Mouse (Mus musculus): ENCODE measurements at regions not wholly inside any gene's neighbourhood (a gene's known extent, or its start where the extent isn't known, plus 50 kb on each side); places are given as distances from the start of the nearest gene placed in this dataset.

DNA sequence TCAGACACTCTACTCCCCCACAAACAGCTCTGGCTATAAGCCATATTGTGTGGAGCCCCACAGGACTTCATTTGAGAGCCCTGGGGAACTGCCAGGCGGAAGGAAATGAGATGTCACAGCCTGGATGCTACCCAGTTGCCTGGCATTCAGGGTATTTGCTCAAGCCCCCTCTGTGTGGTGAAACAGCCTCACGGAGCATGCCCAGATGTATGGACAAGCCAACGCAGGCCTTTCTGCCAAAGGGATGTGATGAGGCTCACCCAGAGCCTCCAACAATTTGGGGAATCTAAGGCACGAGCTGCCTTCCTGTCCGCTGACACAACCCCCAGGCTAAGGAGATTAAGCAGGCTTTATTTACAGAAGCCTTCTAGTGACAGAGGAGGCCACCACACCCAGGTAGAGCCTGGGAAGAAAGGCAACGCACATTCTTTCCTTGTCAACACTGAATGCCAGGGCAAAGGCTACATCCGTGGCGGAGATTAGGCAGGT, 70.9 kb upstream of the Parp11 start:
- H3K4me3 ChIP-seq (replicated peaks), result no peak overlapping the region
- H3K9ac ChIP-seq (replicated peaks), result no peak overlapping the region
- no peaks in the 10 kb centered on the region for H3K9me3 ChIP-seq
- H3K4me2 ChIP-seq (replicated peaks), result no peak overlapping the region
- peaks cover 17% of the 10 kb centered on the region for H3K4me1 ChIP-seq (replicated peaks)
- no peak overlapping the region for H3K27ac ChIP-seq
- peaks cover 11% of the 10 kb centered on the region for H3K27me3 ChIP-seq
- no peaks in the 10 kb centered on the region for H3K36me3 ChIP-seq
- no peak for ATAC-seq
- WGBS, result 37% methylated on average over 8 of the region's 8 CpGs

DNA sequence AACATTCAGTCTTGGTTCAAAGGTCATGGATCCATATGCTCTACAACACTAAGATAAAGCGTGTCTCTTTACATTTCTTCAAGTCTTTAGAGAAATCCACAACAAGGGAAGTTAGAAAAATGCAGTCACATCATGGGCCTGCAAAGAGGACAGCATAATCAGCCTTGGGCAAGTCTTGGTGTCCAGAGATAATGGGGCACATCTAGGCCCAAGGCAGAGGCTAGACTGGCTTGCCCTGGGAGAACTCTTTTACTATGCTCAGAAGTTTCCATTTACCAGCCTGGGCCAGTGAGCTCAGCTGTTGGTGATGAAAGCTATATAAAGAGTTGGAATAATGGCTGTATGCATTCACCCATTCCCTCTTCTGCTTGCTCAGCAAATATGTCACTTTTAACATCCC, 67.9 kb upstream of the Parp11 start:
- no peak for ATAC-seq
- WGBS, result 98% methylated on average over 1 of the region's 1 CpGs

GRCm38 (mm10) chr6:127379511-127379910, 67.1 kb upstream of the Parp11 start:
- no peak overlapping the region for H3K9ac ChIP-seq (replicated peaks)
- peaks cover 17% of the 10 kb centered on the region for H3K4me1 ChIP-seq (replicated peaks)
- no peak overlapping the region for H3K4me2 ChIP-seq (replicated peaks)
- H3K9me3 ChIP-seq, result no peaks in the 10 kb centered on the region
- WGBS, result 9% methylated on average over 4 of the region's 4 CpGs
- no peak overlapping the region for H3K27ac ChIP-seq
- no peak for ATAC-seq
- H3K4me3 ChIP-seq (replicated peaks), result no peak overlapping the region
- peaks cover 11% of the 10 kb centered on the region for H3K27me3 ChIP-seq
- no peaks in the 10 kb centered on the region for H3K36me3 ChIP-seq

More for the DNA sequence above, 67.9 kb upstream of the Parp11 start:
- Histone ChIP-seq H3K27ac (no peak overlapping the region), H3K27me3 (peaks cover 11% of the 10 kb centered on the region), H3K9ac (replicated peaks) (no peak overlapping the region), H3K9me3 (no peaks in the 10 kb centered on the region), H3K4me2 (replicated peaks) (no peak overlapping the region), H3K4me1 (replicated peaks) (peaks cover 17% of the 10 kb centered on the region), H3K4me3 (replicated peaks) (no peak overlapping the region), H3K36me3 (no peaks in the 10 kb centered on the region)

- H3K27me3 ChIP-seq, result peaks cover 4% of the 10 kb centered on the region
- no peak overlapping the region for H3K9ac ChIP-seq (replicated peaks)
- WGBS, result 92% methylated on average over 2 of the region's 2 CpGs
- H3K4me2 ChIP-seq (replicated peaks), result no peak overlapping the region
- H3K4me1 ChIP-seq (replicated peaks), result no peaks in the 10 kb centered on the region
- no peaks in the 10 kb centered on the region for H3K36me3 ChIP-seq
- no peak overlapping the region for H3K27ac ChIP-seq
- no peak overlapping the region for H3K4me3 ChIP-seq (replicated peaks)
- no peaks in the 10 kb centered on the region for H3K9me3 ChIP-seq
- no peak for ATAC-seq
Measured at GRCm38 (mm10) chr6:127381148-127381888, 65.3 kb upstream of the Parp11 start.

GRCm38 (mm10) chr6:127391258-127392011, 55.2 kb upstream of the Parp11 start:
- Histone ChIP-seq H3K4me1 (replicated peaks) (peaks cover 23% of the 10 kb centered on the region), H3K4me2 (replicated peaks) (no peak overlapping the region), H3K9ac (replicated peaks) (no peak overlapping the region), H3K36me3 (no peaks in the 10 kb centered on the region), H3K27me3 (no peaks in the 10 kb centered on the region), H3K27ac (no peak overlapping the region), H3K4me3 (replicated peaks) (no peak overlapping the region), H3K9me3 (no peaks in the 10 kb centered on the region)
- 95% methylated on average over 15 of the region's 15 CpGs for WGBS
- no peak for ATAC-seq

GRCm38 (mm10) chr6:127392012-127392798, 54.4 kb upstream of the Parp11 start:
- ATAC-seq, result no peak
- no peak overlapping the region for H3K4me2 ChIP-seq (replicated peaks)
- 88% methylated on average over 12 of the region's 12 CpGs for WGBS
- no peaks in the 10 kb centered on the region for H3K36me3 ChIP-seq
- no peaks in the 10 kb centered on the region for H3K27me3 ChIP-seq
- H3K4me3 ChIP-seq (replicated peaks), result no peak overlapping the region
- H3K9ac ChIP-seq (replicated peaks), result no peak overlapping the region
- H3K9me3 ChIP-seq, result no peaks in the 10 kb centered on the region
- peaks cover 23% of the 10 kb centered on the region for H3K4me1 ChIP-seq (replicated peaks)
- no peak overlapping the region for H3K27ac ChIP-seq

GRCm38 (mm10) chr6:127392799-127393172, 53.9 kb upstream of the Parp11 start:
- Histone ChIP-seq H3K36me3 (no peaks in the 10 kb centered on the region), H3K27ac (no peak overlapping the region), H3K4me1 (replicated peaks) (peaks cover 23% of the 10 kb centered on the region), H3K4me2 (replicated peaks) (no peak overlapping the region), H3K27me3 (no peaks in the 10 kb centered on the region), H3K9me3 (no peaks in the 10 kb centered on the region), H3K9ac (replicated peaks) (no peak overlapping the region), H3K4me3 (replicated peaks) (no peak overlapping the region)
- no peak for ATAC-seq
- 94% methylated on average over 1 of the region's 1 CpGs for WGBS

DNA sequence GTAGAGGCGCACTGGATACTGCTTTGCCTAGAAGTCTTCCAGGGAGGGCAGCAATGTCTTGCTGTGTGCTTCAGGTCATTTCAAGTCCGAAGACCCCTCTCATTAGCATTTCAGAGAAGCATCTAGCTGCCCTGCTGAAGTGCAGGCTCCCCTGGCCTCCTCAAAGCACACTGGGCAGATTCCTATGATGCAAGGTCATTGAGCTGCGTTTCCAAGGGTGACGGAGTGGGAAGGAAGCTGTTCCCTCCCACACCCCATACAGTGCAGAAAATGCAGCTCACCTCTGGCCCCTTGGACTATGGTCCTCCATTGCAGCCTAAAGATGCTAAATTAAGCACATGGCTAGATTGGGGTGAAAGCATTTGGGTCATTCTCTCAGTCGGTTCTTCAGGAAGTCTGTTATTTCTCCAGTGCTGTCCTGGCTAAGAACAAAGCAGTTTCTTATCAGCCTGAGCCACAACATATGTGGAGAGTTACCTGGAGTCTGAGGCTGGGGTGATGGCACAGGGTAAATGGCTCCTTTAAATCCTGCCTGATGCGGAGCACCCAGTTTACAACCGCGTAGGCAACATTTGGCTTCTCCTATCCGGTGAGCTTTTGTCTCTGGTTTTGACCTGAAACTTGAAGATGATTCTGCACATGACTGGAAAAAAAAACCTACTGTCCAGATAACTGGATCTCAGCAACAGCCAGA, 52.6 kb upstream of the Parp11 start:
- peak; percentile 89 for ATAC-seq
- H3K27ac ChIP-seq, result peak overlapping the region; percentile 65
- 0 out of 2 replicates have a peak overlapping the region, but pooled peaks have one; percentile 1 for H3K4me2 ChIP-seq (replicated peaks)
- no peak overlapping the region for H3K4me3 ChIP-seq (replicated peaks)
- no peaks in the 10 kb centered on the region for H3K9me3 ChIP-seq
- H3K36me3 ChIP-seq, result no peaks in the 10 kb centered on the region
- H3K4me1 ChIP-seq (replicated peaks), result peaks cover 23% of the 10 kb centered on the region
- 18% methylated on average over 9 of the region's 9 CpGs for WGBS
- peak overlapping the region; percentile 20; the same call in 1 of the 2 replicates for H3K9ac ChIP-seq (replicated peaks)
- H3K27me3 ChIP-seq, result no peaks in the 10 kb centered on the region

Data from midbrain, embryonic 13.5 days (tissue).